Mouse (Mus musculus): Measurements from ENCODE around the gene Runx2. TPM values are rescaled to one million over a fixed set of nuclear protein-coding genes. Genes with fewer than 3 reads are reported as not detected.

The Runx2 gene
- polyA plus RNA-seq, 1 experiment from 2014 or later, result 0.25 TPM

GRCm38 (mm10) chr17:44504794-44505317 is 309.7 kb downstream of the Runx2 start:
- Histone ChIP-seq H3K27me3 (ENCODE audit: control insufficient read depth, insufficient read depth, low read length) (no peaks in the 10 kb centered on the region), H3K27ac (ENCODE audit: low read length) (no peak overlapping the region), H3K4me2 (ENCODE audit: low read depth, low read length) (no peak overlapping the region), H3K4me1 (ENCODE audit: control insufficient read depth, insufficient read depth, low read length) (no peaks in the 10 kb centered on the region), H3K36me3 (ENCODE audit: control insufficient read depth, insufficient read depth) (no peaks in the 10 kb centered on the region), H3K9me3 (replicated peaks; ENCODE audit: control insufficient read depth, low read length) (no peaks in the 10 kb centered on the region), H3K4me3 (ENCODE audit: low read length) (no peak overlapping the region), H3K9ac (ENCODE audit: low read length) (no peak overlapping the region)
- ATAC-seq (replicated peaks; ENCODE audit: extremely low read depth, insufficient read depth, low FRiP score), result no peak
- WGBS, result 86% methylated on average over 10 of the region's 10 CpGs

- Histone ChIP-seq H3K9me3 (replicated peaks; ENCODE audit: control insufficient read depth, low read length) (peaks cover 4% of the 10 kb centered on the region; the same call in 1 of the 2 replicates), H3K4me3 (ENCODE audit: low read length) (no peak overlapping the region), H3K9ac (ENCODE audit: low read length) (no peak overlapping the region), H3K27ac (ENCODE audit: low read length) (no peak overlapping the region), H3K36me3 (ENCODE audit: control insufficient read depth, insufficient read depth) (no peaks in the 10 kb centered on the region), H3K4me1 (ENCODE audit: control insufficient read depth, insufficient read depth, low read length) (no peaks in the 10 kb centered on the region), H3K27me3 (ENCODE audit: control insufficient read depth, insufficient read depth, low read length) (no peaks in the 10 kb centered on the region), H3K4me2 (ENCODE audit: low read depth, low read length) (no peak overlapping the region)
- no peak for ATAC-seq (replicated peaks; ENCODE audit: extremely low read depth, insufficient read depth, low FRiP score)
- WGBS, result 86% methylated on average over 5 of the region's 5 CpGs
Observed at GRCm38 (mm10) chr17:44502176-44502575, 312.4 kb downstream of the Runx2 start.

DNA sequence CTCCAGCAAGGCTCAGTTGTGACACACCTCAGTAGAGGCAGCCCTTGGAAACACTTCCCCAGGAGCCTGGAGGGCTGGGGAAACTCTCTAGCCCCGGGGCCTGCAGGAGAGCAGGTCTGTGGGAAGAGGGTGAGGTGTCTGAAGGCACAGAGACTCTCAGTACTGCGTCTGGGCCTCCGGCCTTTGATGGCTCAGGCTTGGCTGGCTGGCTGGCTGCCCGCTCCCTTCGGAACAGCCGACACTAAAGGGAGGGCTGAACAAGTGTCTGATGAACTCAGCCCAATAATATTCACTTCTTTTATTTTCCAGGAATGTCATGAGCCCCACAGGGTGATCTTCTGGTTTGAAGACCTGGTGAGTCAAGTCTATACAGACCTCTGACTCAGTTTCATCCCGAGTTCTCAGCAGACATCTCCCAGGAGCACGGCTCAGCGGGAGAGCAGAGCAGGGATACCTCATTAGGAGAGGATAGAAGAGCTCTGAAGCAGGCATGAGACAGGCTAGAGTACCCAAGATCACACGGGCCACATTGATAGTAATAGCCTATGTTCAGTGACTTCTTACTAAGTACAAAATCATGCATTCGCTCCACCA is 314.2 kb downstream of the Runx2 start:
- whole genome bisulfite sequencing, result 60% methylated on average over 11 of the region's 11 CpGs
- H3K4me2 ChIP-seq (ENCODE audit: low read depth, low read length), result no peak overlapping the region

DNA sequence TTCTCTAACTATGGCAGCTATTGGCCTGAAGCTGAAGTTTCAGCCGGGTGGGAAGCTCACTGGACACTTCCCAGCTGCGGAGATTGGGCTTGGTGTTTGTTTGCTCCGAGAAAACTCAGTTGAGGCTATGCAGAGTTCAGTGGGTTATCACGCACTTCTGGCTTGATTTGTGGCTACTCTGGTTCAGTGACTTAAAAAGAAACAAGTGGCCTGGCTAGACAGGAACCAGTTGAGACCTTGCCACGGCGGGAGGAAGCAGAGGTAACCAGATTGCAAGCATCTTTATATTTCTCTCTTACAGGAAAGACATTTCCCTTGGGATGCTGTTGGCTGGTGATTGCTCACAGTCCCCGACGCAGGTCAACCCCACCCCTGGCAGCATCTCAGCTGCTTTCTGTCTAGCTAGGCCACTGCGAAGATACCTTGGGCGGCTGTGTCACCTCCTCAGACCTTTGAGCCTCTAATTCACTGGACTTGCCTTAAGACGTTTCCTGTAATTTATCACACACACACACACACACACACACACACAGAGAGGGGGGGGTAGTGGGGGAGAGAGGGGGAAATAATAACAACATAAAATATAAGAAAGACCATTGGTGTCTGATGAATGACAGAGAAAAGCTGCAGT is 324.3 kb downstream of the Runx2 start:
- no peak overlapping the region for H3K4me3 ChIP-seq (ENCODE audit: low read length)
- no peak for ATAC-seq (replicated peaks; ENCODE audit: extremely low read depth, insufficient read depth, low FRiP score)
- no peaks in the 10 kb centered on the region for H3K36me3 ChIP-seq (ENCODE audit: control insufficient read depth, insufficient read depth)
- H3K4me1 ChIP-seq (ENCODE audit: control insufficient read depth, insufficient read depth, low read length), result no peaks in the 10 kb centered on the region
- H3K9me3 ChIP-seq (replicated peaks; ENCODE audit: control insufficient read depth, low read length), result no peaks in the 10 kb centered on the region
- no peaks in the 10 kb centered on the region for H3K27me3 ChIP-seq (ENCODE audit: control insufficient read depth, insufficient read depth, low read length)
- no peak overlapping the region for H3K9ac ChIP-seq (ENCODE audit: low read length)
- WGBS, result 35% methylated on average over 11 of the region's 11 CpGs
- no peak overlapping the region for H3K4me2 ChIP-seq (ENCODE audit: low read depth, low read length)
- H3K27ac ChIP-seq (ENCODE audit: low read length), result no peak overlapping the region

More for the DNA sequence above, 314.2 kb downstream of the Runx2 start:
- H3K9ac ChIP-seq (ENCODE audit: low read length), result no peak overlapping the region
- H3K4me3 ChIP-seq (ENCODE audit: low read length), result no peak overlapping the region
- H3K27ac ChIP-seq (ENCODE audit: low read length), result no peak overlapping the region
- peaks cover 4% of the 10 kb centered on the region; the same call in 1 of the 2 replicates for H3K9me3 ChIP-seq (replicated peaks; ENCODE audit: control insufficient read depth, low read length)
- no peaks in the 10 kb centered on the region for H3K4me1 ChIP-seq (ENCODE audit: control insufficient read depth, insufficient read depth, low read length)
- H3K36me3 ChIP-seq (ENCODE audit: control insufficient read depth, insufficient read depth), result no peaks in the 10 kb centered on the region
- peaks cover 5% of the 10 kb centered on the region; the same call in 1 of the 2 replicates for H3K27me3 ChIP-seq (ENCODE audit: control insufficient read depth, insufficient read depth, low read length)
- ATAC-seq (replicated peaks; ENCODE audit: extremely low read depth, insufficient read depth, low FRiP score), result no peak

DNA sequence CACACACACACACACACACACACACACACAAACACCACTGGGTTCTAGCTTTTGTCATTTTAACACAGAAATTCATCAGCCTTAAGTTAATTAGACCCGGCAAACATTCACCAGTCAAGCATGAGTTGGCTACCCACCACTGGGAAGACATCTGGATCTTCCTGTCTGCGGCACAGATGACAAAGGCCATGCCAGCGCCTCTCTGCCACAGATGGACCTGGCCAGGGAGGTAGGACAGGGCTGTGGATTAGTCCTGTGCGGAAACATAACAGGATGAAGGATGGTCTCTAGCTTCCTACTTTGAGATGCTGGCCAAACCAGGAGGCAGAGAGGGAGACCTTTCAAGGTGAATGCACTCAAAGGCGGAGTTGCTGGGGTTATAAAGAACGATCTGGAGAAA is 325.3 kb downstream of the Runx2 start:
- ATAC-seq (replicated peaks; ENCODE audit: extremely low read depth, insufficient read depth, low FRiP score), result no peak
- no peak overlapping the region for H3K9ac ChIP-seq (ENCODE audit: low read length)
- WGBS, result 85% methylated on average over 6 of the region's 6 CpGs

DNA sequence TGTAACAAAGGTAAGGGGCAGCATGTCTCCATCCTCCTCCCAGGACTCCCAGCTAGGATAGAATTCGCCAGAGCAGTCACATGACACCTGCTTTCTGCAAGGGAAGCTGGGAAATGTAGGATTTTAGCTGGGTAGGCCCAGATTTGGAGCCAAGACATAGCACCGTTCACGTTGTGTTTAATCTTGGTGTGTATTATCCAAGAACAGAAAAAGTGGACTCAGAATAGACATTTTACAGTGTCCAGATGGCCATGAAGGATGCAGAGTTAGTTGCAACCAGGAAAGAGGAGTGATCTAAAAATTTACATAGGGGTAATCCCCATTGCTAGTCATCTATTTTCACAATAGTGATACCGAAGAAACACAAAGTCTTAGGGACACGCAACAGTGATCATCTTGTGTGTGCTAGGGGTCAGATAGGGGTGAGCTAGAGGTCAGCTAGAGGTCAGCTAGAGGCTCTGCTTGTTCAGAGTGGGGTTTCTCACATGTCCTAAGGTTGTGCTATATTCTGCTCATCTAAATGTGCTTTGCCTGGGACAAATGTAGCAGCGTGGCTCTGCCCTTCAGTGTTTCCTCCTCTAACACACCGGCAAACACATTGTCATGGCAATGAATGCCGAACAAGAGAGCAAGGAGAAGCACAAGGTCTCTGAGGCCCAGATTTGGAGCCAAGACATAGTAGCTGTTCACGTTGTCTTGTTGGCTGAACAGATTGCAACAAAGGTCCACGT is 326.9 kb downstream of the Runx2 start:
- 82% methylated on average over 10 of the region's 10 CpGs for WGBS
- Histone ChIP-seq H3K4me2 (ENCODE audit: low read depth, low read length) (no peak overlapping the region), H3K27ac (ENCODE audit: low read length) (no peak overlapping the region), H3K9ac (ENCODE audit: low read length) (no peak overlapping the region), H3K9me3 (replicated peaks; ENCODE audit: control insufficient read depth, low read length) (no peaks in the 10 kb centered on the region), H3K4me3 (ENCODE audit: low read length) (no peak overlapping the region), H3K36me3 (ENCODE audit: control insufficient read depth, insufficient read depth) (no peaks in the 10 kb centered on the region), H3K4me1 (ENCODE audit: control insufficient read depth, insufficient read depth, low read length) (no peaks in the 10 kb centered on the region), H3K27me3 (ENCODE audit: control insufficient read depth, insufficient read depth, low read length) (no peaks in the 10 kb centered on the region)
- no peak for ATAC-seq (replicated peaks; ENCODE audit: extremely low read depth, insufficient read depth, low FRiP score)

More for the DNA sequence above, 325.3 kb downstream of the Runx2 start:
- Histone ChIP-seq H3K9me3 (replicated peaks; ENCODE audit: control insufficient read depth, low read length) (no peaks in the 10 kb centered on the region), H3K27me3 (ENCODE audit: control insufficient read depth, insufficient read depth, low read length) (no peaks in the 10 kb centered on the region), H3K4me1 (ENCODE audit: control insufficient read depth, insufficient read depth, low read length) (no peaks in the 10 kb centered on the region), H3K4me2 (ENCODE audit: low read depth, low read length) (no peak overlapping the region), H3K36me3 (ENCODE audit: control insufficient read depth, insufficient read depth) (no peaks in the 10 kb centered on the region), H3K27ac (ENCODE audit: low read length) (no peak overlapping the region), H3K4me3 (ENCODE audit: low read length) (no peak overlapping the region)

- WGBS, result 87% methylated on average over 5 of the region's 5 CpGs
- H3K36me3 ChIP-seq (ENCODE audit: control insufficient read depth, insufficient read depth), result no peaks in the 10 kb centered on the region
- no peaks in the 10 kb centered on the region for H3K4me1 ChIP-seq (ENCODE audit: control insufficient read depth, insufficient read depth, low read length)
- no peak for ATAC-seq (replicated peaks; ENCODE audit: extremely low read depth, insufficient read depth, low FRiP score)
- no peak overlapping the region for H3K9ac ChIP-seq (ENCODE audit: low read length)
- no peaks in the 10 kb centered on the region for H3K27me3 ChIP-seq (ENCODE audit: control insufficient read depth, insufficient read depth, low read length)
- no peaks in the 10 kb centered on the region for H3K9me3 ChIP-seq (replicated peaks; ENCODE audit: control insufficient read depth, low read length)
- H3K4me2 ChIP-seq (ENCODE audit: low read depth, low read length), result no peak overlapping the region
- no peak overlapping the region for H3K27ac ChIP-seq (ENCODE audit: low read length)
- no peak overlapping the region for H3K4me3 ChIP-seq (ENCODE audit: low read length)
Observed at GRCm38 (mm10) chr17:44485337-44485736, 329.3 kb downstream of the Runx2 start.

DNA sequence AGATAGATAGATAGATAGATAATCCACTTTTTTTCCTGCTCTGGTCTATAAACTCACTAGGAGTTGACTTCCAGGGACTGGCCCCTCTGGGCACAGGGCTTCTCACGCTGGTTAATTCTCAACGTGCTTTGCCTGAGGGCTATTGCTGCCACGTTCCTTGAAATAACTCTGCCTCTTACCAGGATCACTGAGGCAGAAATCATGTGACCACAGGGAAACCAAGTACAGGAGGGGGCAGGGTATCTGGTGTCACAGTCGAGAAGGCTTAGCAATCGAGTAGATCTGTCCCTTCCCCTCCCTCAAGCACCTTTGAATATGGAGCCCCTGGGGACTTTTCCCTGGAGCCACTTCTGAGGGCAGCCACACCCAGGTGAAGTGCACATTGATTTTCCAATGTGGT is 334.7 kb downstream of the Runx2 start:
- Histone ChIP-seq H3K27me3 (ENCODE audit: control insufficient read depth, insufficient read depth, low read length) (no peaks in the 10 kb centered on the region), H3K9ac (ENCODE audit: low read length) (no peak overlapping the region), H3K4me3 (ENCODE audit: low read length) (no peak overlapping the region), H3K36me3 (ENCODE audit: control insufficient read depth, insufficient read depth) (no peaks in the 10 kb centered on the region), H3K27ac (ENCODE audit: low read length) (no peak overlapping the region), H3K4me1 (ENCODE audit: control insufficient read depth, insufficient read depth, low read length) (no peaks in the 10 kb centered on the region), H3K4me2 (ENCODE audit: low read depth, low read length) (no peak overlapping the region), H3K9me3 (replicated peaks; ENCODE audit: control insufficient read depth, low read length) (no peaks in the 10 kb centered on the region)
- WGBS, result 52% methylated on average over 5 of the region's 5 CpGs
- ATAC-seq (replicated peaks; ENCODE audit: extremely low read depth, insufficient read depth, low FRiP score), result no peak

- Histone ChIP-seq H3K27me3 (ENCODE audit: control insufficient read depth, insufficient read depth, low read length) (no peaks in the 10 kb centered on the region), H3K9ac (ENCODE audit: low read length) (no peak overlapping the region), H3K9me3 (replicated peaks; ENCODE audit: control insufficient read depth, low read length) (no peaks in the 10 kb centered on the region), H3K4me3 (ENCODE audit: low read length) (no peak overlapping the region), H3K4me1 (ENCODE audit: control insufficient read depth, insufficient read depth, low read length) (no peaks in the 10 kb centered on the region), H3K27ac (ENCODE audit: low read length) (no peak overlapping the region), H3K36me3 (ENCODE audit: control insufficient read depth, insufficient read depth) (no peaks in the 10 kb centered on the region), H3K4me2 (ENCODE audit: low read depth, low read length) (no peak overlapping the region)
- no peak for ATAC-seq (replicated peaks; ENCODE audit: extremely low read depth, insufficient read depth, low FRiP score)
- WGBS, result 55% methylated on average over 4 of the region's 4 CpGs
Observed at GRCm38 (mm10) chr17:44479491-44479890, 335.1 kb downstream of the Runx2 start.
